Mouse (Mus musculus): ENCODE data around the gene Scn4b. TPM values are rescaled to one million over a fixed set of nuclear protein-coding genes. Genes with fewer than 3 reads are reported as not detected.
A peak's percentile ranks its signal among the peaks of the same experiment; 100 is the strongest.

Scn4b gene
- polyA plus RNA-seq, 1 experiment = 0.91 TPM

DNA sequence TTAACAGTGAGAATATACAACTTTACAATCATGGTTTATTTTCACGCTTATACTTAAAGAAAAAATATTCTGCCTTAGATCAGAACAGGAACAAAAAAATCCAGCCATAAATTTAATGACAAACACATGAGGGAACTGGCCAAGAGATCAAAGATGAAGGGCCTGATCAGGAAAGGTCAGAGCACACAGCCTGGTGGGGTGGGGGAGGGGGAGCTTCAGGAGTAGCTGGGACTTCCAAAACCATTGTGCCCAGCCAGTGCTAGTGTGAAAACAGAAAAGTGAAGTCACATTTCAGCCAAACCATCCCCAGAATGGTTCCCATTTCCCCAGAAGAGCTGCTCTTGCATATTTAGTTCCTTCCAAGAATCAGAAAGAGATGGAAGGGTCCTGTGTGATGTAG, 35.7 kb upstream of the Scn4b start:
- TF ChIP-seq CTCF (IDR thresholded peaks at IDR 0.05; ENCODE audit: extremely low read depth, insufficient read depth, insufficient read length, insufficient replicate concordance) (no peak), POLR2A (IDR thresholded peaks at IDR 0.05; ENCODE audit: low read depth, low read length) (no peak)

GRCm38 (mm10) chr9:45103211-45103979, 34.8 kb upstream of the Scn4b start:
- no peak overlapping the region for H3K27ac ChIP-seq (ENCODE audit: insufficient read depth, low read length)
- H3K36me3 ChIP-seq (ENCODE audit: control insufficient read depth, insufficient read depth, low read length) = peaks cover 3% of the 10 kb centered on the region; the same call in 1 of the 2 replicates
- 67% methylated on average over 11 of the region's 11 CpGs for WGBS
- H3K27me3 ChIP-seq (ENCODE audit: control insufficient read depth, insufficient read depth, low read length) = no peaks in the 10 kb centered on the region
- TF ChIP-seq POLR2A (IDR thresholded peaks at IDR 0.05; ENCODE audit: low read depth, low read length) = no peak
- no peak for TF ChIP-seq CTCF (IDR thresholded peaks at IDR 0.05; ENCODE audit: extremely low read depth, insufficient read depth, insufficient read length, insufficient replicate concordance)
- no peak overlapping the region for H3K4me3 ChIP-seq (ENCODE audit: extremely low read depth, insufficient read depth, insufficient read length)
- DNase-seq (ENCODE audit: low read depth in 1 of 2, low spot score in 2 of 2) = no peak
- H3K4me1 ChIP-seq (ENCODE audit: control insufficient read depth, insufficient read depth, insufficient read length) = no peaks in the 10 kb centered on the region

More for the DNA sequence above, 35.7 kb upstream of the Scn4b start:
- Histone ChIP-seq H3K4me1 (ENCODE audit: control insufficient read depth, insufficient read depth, insufficient read length) (no peaks in the 10 kb centered on the region), H3K4me3 (ENCODE audit: extremely low read depth, insufficient read depth, insufficient read length) (no peak overlapping the region), H3K27ac (ENCODE audit: insufficient read depth, low read length) (no peak overlapping the region), H3K27me3 (ENCODE audit: control insufficient read depth, insufficient read depth, low read length) (no peaks in the 10 kb centered on the region), H3K36me3 (ENCODE audit: control insufficient read depth, insufficient read depth, low read length) (peaks cover 3% of the 10 kb centered on the region; the same call in 1 of the 2 replicates)
- 85% methylated on average over 1 of the region's 1 CpGs for WGBS
- no peak for DNase-seq (ENCODE audit: low read depth in 1 of 2, low spot score in 2 of 2)

DNA sequence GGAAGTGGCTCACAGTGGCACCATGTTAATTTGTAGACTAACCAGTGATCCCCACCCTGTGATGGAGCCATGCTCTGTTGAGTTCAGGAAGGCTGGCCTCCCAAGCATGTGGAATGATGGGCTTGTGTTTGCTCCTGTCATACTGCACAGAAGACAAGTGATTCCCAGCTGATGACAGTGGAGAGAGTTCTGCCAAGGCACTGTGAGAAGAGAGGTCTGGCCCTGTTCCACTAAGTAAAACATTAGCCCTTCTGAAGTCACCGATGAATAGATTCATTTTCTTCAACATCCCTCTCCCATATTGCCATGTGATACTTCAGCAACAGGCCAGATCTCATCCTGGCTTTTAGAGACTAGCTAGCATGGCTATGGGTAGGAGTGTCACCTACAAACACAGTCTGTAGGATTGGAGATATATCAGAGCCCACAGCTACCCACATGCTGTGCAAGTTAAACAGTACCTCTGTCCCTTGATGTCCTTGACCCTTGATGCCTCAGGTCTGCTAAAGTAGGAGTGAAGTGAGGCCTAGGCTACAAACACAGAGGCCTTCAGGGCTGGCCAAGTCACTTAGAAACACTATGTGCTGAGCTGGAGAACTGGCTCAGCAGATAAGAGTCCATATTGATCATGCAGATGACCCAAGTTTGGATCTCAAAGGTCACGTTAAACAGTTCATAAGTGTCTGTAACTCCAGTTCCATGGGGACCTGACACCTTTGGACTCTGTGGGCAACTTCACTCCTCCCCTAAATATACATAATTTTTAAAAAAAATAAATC, 32.4 kb upstream of the Scn4b start:
- H3K27ac ChIP-seq (ENCODE audit: insufficient read depth, low read length) = no peak overlapping the region
- DNase-seq (ENCODE audit: low read depth in 1 of 2, low spot score in 2 of 2) = no peak
- WGBS = 94% methylated on average over 2 of the region's 2 CpGs
- TF ChIP-seq CTCF (IDR thresholded peaks at IDR 0.05; ENCODE audit: extremely low read depth, insufficient read depth, insufficient read length, insufficient replicate concordance) (no peak), POLR2A (IDR thresholded peaks at IDR 0.05; ENCODE audit: low read depth, low read length) (no peak)
- H3K27me3 ChIP-seq (ENCODE audit: control insufficient read depth, insufficient read depth, low read length) = no peaks in the 10 kb centered on the region
- peaks cover 3% of the 10 kb centered on the region; the same call in 1 of the 2 replicates for H3K36me3 ChIP-seq (ENCODE audit: control insufficient read depth, insufficient read depth, low read length)
- no peaks in the 10 kb centered on the region for H3K4me1 ChIP-seq (ENCODE audit: control insufficient read depth, insufficient read depth, insufficient read length)
- no peak overlapping the region for H3K4me3 ChIP-seq (ENCODE audit: extremely low read depth, insufficient read depth, insufficient read length)

- Histone ChIP-seq H3K4me1 (ENCODE audit: control insufficient read depth, insufficient read depth, insufficient read length) (peaks cover 3% of the 10 kb centered on the region; the same call in 1 of the 2 replicates), H3K4me3 (ENCODE audit: extremely low read depth, insufficient read depth, insufficient read length) (no peak overlapping the region), H3K27me3 (ENCODE audit: control insufficient read depth, insufficient read depth, low read length) (no peaks in the 10 kb centered on the region), H3K36me3 (ENCODE audit: control insufficient read depth, insufficient read depth, low read length) (no peaks in the 10 kb centered on the region), H3K27ac (ENCODE audit: insufficient read depth, low read length) (no peak overlapping the region)
- TF ChIP-seq POLR2A (IDR thresholded peaks at IDR 0.05; ENCODE audit: low read depth, low read length) (no peak), CTCF (IDR thresholded peaks at IDR 0.05; ENCODE audit: extremely low read depth, insufficient read depth, insufficient read length, insufficient replicate concordance) (no peak)
- no peak for DNase-seq (ENCODE audit: low read depth in 1 of 2, low spot score in 2 of 2)
- WGBS = 43% methylated on average over 14 of the region's 14 CpGs
These were observed 22.5 kb upstream of the Scn4b start for GRCm38 (mm10) chr9:45115706-45116105.

- Histone ChIP-seq H3K36me3 (ENCODE audit: control insufficient read depth, insufficient read depth, low read length) (no peaks in the 10 kb centered on the region), H3K4me1 (ENCODE audit: control insufficient read depth, insufficient read depth, insufficient read length) (peaks cover 3% of the 10 kb centered on the region; the same call in 1 of the 2 replicates), H3K27me3 (ENCODE audit: control insufficient read depth, insufficient read depth, low read length) (no peaks in the 10 kb centered on the region), H3K27ac (ENCODE audit: insufficient read depth, low read length) (peak overlapping the region; percentile 22; the same call in 1 of the 2 replicates), H3K4me3 (ENCODE audit: extremely low read depth, insufficient read depth, insufficient read length) (no peak overlapping the region)
- peak in 1 of 2 experiments; percentile 58 for DNase-seq (ENCODE audit: low read depth in 1 of 2, low spot score in 2 of 2)
- 15% methylated on average over 9 of the region's 9 CpGs for WGBS
- TF ChIP-seq POLR2A (IDR thresholded peaks at IDR 0.05; ENCODE audit: low read depth, low read length) (no peak), CTCF (IDR thresholded peaks at IDR 0.05; ENCODE audit: extremely low read depth, insufficient read depth, insufficient read length, insufficient replicate concordance) (no peak)
These were observed 21.4 kb upstream of the Scn4b start for GRCm38 (mm10) chr9:45116819-45117218.

DNA sequence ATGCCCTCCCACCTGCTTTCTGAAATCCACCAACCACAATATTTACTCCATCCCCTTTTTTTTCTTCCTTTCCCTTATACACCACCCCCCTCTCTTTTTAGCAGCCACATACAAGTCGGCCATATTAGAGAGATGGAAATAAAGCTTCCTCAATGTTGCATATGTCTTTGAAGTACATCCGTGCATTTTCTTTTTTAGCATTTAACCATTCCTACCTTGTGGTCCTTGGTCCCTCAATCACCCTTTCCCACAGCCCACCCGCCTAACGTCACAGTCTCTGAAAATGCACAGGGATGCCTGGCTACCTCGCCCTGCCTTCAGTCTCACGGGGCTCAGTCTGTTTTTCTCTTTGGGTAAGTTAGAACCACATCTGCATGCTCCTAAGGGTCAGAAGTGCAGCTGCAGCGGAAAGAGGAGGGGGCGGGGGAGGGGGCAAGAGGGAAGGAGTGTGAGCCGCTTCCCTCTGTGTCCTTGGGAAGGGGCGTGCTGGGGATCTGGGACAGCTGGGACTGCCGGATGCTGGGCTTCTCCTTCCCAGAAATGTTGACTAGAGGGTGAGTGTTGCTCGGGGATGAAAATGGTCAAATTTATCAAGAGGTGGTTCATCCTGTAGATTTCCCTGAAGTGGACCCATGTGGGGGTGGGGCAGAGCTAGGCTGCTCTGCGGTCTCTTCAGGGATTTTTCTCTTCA, 20.3 kb upstream of the Scn4b start, which contains the start of gene Scn2b:
TSS of gene Scn2b (plus strand) at position 42 of the 691 bp plus-strand sequence.
- peak within 1 kb of the TSS; percentile 22; the same call in 1 of the 2 replicates for H3K27ac ChIP-seq (ENCODE audit: insufficient read depth, low read length)
- no peaks in the 10 kb centered on the region for H3K27me3 ChIP-seq (ENCODE audit: control insufficient read depth, insufficient read depth, low read length)
- H3K4me1 ChIP-seq (ENCODE audit: control insufficient read depth, insufficient read depth, insufficient read length) = peaks cover 7% of the 10 kb centered on the region; the same call in 1 of the 2 replicates
- no peak within 1 kb of the TSS; the same call in 1 of the 2 replicates for H3K4me3 ChIP-seq (ENCODE audit: extremely low read depth, insufficient read depth, insufficient read length)
- no peaks in the 10 kb centered on the region for H3K36me3 ChIP-seq (ENCODE audit: control insufficient read depth, insufficient read depth, low read length)
- TF ChIP-seq POLR2A (IDR thresholded peaks at IDR 0.05; ENCODE audit: low read depth, low read length) (no peak), CTCF (IDR thresholded peaks at IDR 0.05; ENCODE audit: extremely low read depth, insufficient read depth, insufficient read length, insufficient replicate concordance) (no peak)
- DNase-seq (ENCODE audit: low read depth in 1 of 2, low spot score in 2 of 2) = no peak
- 7% methylated on average over 13 of the region's 13 CpGs for WGBS

All from spleen, adult 2 months (tissue).